Mouse (Mus musculus): ENCODE measurements around the gene Spsb4.
"Not testable (repeated sequence)": the region's sequence is repeated elsewhere in the genome, so short reads cannot be mapped to it uniquely, and the experiment has no call there.

Gene Spsb4

GRCm38 (mm10) chr9:96954063-96954809, 64.4 kb downstream of the Spsb4 start:
- no peak for DNase-seq (ENCODE audit: low spot score in 2 of 2)

GRCm38 (mm10) chr9:96953443-96953842, 65.2 kb downstream of the Spsb4 start:
- DNase-seq (ENCODE audit: low spot score in 2 of 2) = no peak

GRCm38 (mm10) chr9:96952310-96952975, 66.2 kb downstream of the Spsb4 start:
- DNase-seq (ENCODE audit: low spot score in 2 of 2) = no peak

- no peak for DNase-seq (ENCODE audit: low spot score in 2 of 2)
Measured at GRCm38 (mm10) chr9:96949551-96949950, 69.1 kb downstream of the Spsb4 start.

- no peak for DNase-seq (ENCODE audit: low spot score in 2 of 2)
Measured at GRCm38 (mm10) chr9:96948546-96948945, 70.1 kb downstream of the Spsb4 start.

- DNase-seq (ENCODE audit: low spot score in 2 of 2) = no peak
Measured at GRCm38 (mm10) chr9:96947171-96947570, 71.5 kb downstream of the Spsb4 start.

GRCm38 (mm10) chr9:96944517-96944916, 74.1 kb downstream of the Spsb4 start:
- DNase-seq (ENCODE audit: low spot score in 2 of 2) = no peak

GRCm38 (mm10) chr9:96942975-96943374, 75.7 kb downstream of the Spsb4 start:
- no peak for DNase-seq (ENCODE audit: low spot score in 2 of 2)

GRCm38 (mm10) chr9:96938887-96939286, 79.8 kb downstream of the Spsb4 start:
- no peak for DNase-seq (ENCODE audit: low spot score in 2 of 2)

- DNase-seq (ENCODE audit: low spot score in 2 of 2) = not testable (repeated sequence)
Measured at GRCm38 (mm10) chr9:96936427-96936826, 82.2 kb downstream of the Spsb4 start.

GRCm38 (mm10) chr9:96935556-96936300, 82.9 kb downstream of the Spsb4 start:
- no peak for DNase-seq (ENCODE audit: low spot score in 2 of 2)

- no peak for DNase-seq (ENCODE audit: low spot score in 2 of 2)
Measured at GRCm38 (mm10) chr9:96934816-96935215, 83.8 kb downstream of the Spsb4 start.

GRCm38 (mm10) chr9:96932751-96933150, 85.9 kb downstream of the Spsb4 start:
- no peak for DNase-seq (ENCODE audit: low spot score in 2 of 2)

GRCm38 (mm10) chr9:96923577-96924316, 94.9 kb downstream of the Spsb4 start:
- no peak for DNase-seq (ENCODE audit: low spot score in 2 of 2)

- DNase-seq (ENCODE audit: low spot score in 2 of 2) = no peak
Measured at GRCm38 (mm10) chr9:96923119-96923518, 95.5 kb downstream of the Spsb4 start.

- DNase-seq (ENCODE audit: low spot score in 2 of 2) = peak; percentile 86 to 93
Measured at GRCm38 (mm10) chr9:96916620-96917538, 101.8 kb downstream of the Spsb4 start.

- DNase-seq (ENCODE audit: low spot score in 2 of 2) = no peak
Measured at GRCm38 (mm10) chr9:96916076-96916475, 102.6 kb downstream of the Spsb4 start.

- no peak for DNase-seq (ENCODE audit: low spot score in 2 of 2)
Measured at GRCm38 (mm10) chr9:96914851-96915250, 103.8 kb downstream of the Spsb4 start.

GRCm38 (mm10) chr9:96914005-96914404, 104.6 kb downstream of the Spsb4 start:
- DNase-seq (ENCODE audit: low spot score in 2 of 2) = no peak

- DNase-seq (ENCODE audit: low spot score in 2 of 2) = no peak
Measured at GRCm38 (mm10) chr9:96909503-96909902, 109.1 kb downstream of the Spsb4 start.

GRCm38 (mm10) chr9:96908737-96909136, 109.9 kb downstream of the Spsb4 start:
- no peak for DNase-seq (ENCODE audit: low spot score in 2 of 2)

All from urinary bladder, postnatal 4 days (tissue).